Mouse (Mus musculus): ENCODE results near the gene Chp2.
"Not testable (repeated sequence)": the region's sequence is repeated elsewhere in the genome, so short reads cannot be mapped to it uniquely, and the experiment has no call there.

Chp2 gene

DNA sequence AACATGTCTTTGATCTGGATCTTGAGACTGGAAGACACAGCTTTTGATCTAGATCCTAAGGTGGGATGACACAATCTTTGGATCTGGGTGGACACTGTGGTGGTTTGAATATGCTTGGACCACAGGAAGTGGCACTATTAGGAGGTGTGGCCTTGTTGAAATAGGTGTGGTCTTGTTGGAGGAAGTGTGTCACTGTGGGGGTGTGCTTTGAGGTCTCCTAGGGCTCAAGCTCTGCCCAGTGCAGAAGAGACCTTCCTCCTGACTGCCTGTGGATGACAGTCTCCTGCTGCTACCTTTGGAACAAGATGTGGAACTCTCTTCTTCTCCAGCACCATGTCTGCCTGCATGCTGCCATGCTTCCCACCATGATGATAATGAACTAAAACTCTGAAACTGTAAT lies 23.4 kb downstream of the Chp2 start:
- not testable (repeated sequence) for DNase-seq (ENCODE audit: low read depth)

DNA sequence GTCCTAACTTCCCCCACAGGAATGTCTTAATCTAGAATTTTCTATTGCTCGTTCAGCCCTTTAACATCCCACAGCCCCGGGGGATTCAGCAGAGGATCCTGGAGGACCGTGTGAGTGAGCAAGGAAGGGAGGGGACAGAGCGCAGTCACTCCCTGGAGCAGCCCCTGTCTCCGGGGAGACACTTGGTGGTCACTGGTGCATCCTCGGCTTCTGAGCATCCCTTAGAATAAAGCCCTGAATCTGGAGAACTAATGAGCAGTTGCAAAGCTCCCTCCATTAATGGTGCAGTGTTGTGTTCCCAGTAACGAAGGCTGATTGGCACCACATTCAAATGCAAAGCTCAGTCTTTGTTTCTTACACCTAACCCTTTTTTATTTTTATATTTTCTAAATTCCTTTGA lies 24.9 kb downstream of the Chp2 start:
- DNase-seq (ENCODE audit: low read depth) = no peak

DNA sequence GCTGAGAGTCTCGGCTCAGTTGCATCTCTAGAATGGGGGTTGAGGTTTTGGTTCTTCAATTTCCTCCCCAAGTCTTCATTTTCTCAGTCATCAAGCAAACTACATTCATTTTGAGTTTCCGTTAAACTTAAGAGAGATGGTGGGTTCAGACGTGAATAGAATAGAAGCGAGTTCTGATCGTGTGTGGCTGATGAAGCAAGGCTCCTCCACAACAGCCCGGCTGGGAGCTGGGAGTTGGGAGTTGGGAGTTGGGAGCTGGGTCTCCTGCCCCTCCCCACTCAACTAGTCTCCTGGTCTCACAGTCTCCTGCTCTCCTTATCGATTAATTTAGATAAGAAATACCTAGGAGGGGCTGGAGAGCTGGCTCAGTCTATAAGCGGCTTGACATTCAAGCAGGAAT lies 25.3 kb downstream of the Chp2 start:
- no peak for DNase-seq (ENCODE audit: low read depth)

DNA sequence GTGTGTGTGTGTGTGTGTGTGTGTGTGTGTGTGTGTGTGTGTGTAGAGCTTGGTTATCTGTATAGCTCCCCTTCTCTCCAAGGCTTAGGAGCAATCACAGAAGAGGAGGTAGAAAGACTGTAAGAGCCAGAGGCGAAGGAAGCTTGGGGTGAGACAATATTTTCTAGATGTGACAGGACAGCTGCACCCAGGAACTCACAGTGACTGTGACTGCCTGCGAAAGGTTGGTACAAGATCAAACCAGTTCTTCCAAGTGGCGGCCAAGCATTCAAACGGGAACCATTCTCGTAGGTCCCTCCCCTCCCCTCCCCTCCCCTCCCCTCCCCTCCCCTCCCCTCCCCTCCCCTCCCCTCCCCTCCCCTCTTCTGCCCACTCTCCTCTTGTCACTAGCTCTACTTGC lies 26.7 kb downstream of the Chp2 start:
- DNase-seq (ENCODE audit: low read depth) = no peak

DNA sequence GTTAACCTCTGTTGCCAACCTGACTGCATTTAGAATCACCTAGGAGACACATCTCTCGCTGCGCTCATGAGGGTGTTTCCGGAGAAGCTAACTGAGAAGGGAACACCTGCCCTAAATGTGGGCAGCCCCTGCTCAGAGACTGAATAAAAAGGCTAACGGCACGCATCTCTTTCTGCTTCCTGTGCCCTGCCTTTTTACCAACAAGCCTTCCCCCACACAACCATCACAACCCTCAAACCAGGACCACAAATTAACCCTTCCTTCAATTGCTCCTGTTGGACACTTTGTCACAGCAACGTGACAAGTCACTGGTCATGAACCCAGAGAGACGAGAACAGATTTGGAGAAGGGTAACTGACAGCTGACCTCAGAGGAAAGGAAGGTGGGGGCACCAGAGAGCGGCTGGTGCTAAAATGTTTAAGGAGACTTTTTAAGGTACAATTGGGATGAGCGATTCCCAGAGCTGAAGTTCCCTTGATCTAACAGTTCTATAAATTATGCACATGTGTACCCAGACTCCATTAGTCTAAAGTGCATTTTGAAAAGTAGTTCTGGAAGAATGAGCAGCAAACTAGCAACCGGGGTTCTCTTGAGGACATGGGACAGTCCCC lies 28.1 kb downstream of the Chp2 start:
- no peak for DNase-seq (ENCODE audit: low read depth)

DNA sequence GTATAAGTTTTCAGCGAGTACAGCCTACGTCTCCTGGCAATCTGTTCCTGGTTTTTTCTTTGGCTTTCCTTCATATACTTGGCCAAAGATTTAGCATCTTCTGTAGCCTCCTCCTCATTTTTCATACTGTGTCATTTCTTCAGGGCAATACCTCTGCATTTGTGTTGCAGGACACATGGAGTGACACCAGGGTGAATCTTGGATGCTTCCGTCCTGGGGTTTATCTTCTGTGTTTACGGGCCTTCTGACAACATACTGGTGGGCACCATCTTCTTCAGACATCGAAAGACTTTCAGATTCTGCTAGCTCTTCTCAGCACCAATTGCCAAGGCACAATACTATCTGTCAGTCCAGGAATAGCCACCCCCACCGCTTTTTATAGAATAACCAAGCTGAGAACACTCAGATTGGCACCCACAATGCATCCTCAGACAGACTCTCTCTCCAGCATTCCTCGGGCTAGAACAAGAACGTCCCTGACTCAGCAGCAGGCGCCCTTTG lies 30.1 kb downstream of the Chp2 start:
- DNase-seq (ENCODE audit: low read depth) = no peak

DNA sequence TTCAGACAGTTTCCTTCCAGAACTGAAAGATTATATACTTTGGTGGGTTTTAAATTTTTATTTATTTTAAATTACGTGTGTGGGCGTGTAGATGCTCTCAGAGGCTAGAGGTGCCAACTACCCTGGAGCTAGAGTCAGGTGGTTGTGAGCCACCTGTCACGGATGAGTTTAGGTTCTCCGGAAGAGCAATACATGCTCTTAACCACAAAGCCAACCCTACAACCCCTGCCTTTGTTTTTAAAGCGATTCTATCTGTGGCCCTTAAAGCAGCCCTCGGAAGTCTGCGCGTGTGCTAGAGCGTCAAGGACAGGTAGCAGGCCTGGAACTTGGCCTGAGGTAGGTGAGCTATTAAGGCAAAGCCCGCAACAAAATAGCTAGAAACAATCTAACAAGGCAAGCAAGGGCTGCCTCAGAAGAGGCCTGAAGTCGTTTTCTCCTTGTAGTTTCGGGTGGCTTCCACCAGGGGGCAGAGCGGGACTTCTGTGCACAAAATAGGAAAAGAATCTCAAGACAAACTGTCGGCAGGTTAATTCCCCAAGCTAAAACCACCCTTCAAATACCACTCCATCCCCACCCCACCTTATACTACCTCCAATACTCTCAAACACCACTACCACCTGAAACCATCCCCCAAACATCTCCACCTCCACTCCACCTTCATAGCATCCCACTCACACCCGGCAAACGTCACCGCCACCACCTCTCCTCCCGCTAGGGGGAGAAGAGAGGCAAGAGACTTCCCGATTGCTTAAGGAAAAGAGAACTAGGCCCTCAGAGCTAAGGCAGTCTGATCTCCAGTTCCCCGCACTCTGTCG lies 32.1 kb downstream of the Chp2 start:
- peak; percentile 20 for DNase-seq (ENCODE audit: low read depth)

DNA sequence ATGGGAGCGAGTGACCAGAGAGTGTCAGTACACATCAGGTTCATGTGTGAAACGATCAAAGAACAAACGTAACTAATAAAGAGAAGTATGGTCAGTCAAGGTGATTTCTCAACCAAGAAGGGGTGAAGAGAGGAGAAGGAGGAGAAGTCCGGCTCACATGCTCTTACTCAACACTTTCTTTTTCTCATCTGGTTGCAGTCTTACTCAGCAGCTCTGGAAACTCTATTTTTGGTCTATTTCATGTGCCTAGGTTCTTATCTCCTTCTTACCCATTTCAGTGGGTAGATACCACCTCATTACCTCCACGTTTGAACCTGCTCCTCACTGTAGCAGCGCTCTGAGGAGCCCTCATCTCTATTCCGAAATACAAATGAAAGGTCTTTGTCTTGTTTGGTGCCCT lies 37.4 kb downstream of the Chp2 start:
- DNase-seq (ENCODE audit: low read depth) = no peak

DNA sequence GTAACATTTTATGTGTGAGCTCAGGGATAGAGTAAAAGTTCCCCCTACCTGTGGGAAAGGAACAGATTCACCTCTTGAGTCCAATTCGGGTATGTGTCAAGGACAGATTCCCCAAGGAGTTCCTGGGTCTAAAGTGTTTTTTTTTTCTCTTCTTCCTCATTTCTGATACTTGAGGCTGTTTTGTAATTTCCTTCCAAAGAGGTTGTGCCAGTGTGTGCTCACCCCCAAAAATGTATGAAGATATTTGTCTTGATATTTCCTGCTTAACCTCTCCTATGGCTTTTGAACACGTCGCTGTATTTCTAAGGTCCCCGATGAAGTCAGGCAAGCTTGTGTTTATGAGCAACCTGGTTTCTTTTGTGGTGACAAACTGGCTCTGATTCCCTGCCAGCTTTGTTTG lies 39.2 kb downstream of the Chp2 start:
- DNase-seq (ENCODE audit: low read depth) = no peak

DNA sequence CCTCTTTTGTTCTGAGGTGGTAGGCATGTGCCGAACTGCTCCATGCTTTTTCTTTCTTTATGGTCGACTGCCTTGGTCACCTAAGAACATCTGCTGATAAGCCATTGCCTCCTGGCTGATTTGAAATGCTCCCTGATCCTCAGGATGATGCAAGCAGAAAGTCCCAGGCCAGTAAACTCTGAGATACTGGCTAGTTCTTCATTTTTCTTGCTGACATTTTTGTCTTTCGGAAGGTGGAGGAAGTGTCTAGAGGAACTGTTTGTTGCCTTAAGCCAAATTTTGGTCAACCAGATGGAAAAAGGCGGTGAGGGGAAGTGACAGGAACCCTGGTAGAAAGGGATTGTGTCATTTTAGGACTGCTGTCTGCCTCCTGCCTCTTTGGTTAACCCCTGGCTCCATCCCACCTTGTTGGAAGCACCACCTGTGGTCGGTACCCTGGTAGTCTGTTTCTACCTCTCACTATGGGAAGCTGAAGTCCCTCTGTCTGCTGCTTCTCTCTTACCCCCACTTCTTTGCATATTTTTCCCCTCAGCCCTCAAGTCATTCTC lies 40.8 kb downstream of the Chp2 start:
- no peak for DNase-seq (ENCODE audit: low read depth)

DNA sequence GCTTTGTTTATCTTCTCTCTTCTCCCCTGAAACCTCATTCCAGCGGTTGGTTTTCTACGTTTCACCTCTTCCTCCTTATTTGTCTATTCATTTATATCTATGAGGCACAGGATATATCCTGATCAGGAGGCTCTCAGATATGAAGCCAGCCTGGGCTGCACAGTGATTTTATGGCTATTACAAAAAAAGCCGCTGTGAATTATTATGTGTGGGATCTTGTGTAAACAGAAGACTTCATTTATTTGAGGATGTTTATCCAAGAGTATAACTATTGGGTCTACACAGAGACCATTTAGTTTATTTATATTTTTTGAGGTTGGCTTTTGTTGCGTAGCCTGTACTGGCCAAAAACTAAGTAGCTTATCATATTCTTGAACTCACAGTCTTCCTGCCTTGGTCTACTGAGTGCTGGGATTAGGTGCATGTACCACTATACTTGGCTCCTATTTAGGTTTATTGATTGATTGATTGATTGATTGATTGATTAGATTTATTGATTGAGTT lies 49.7 kb downstream of the Chp2 start:
- no peak for DNase-seq (ENCODE audit: low read depth)

DNA sequence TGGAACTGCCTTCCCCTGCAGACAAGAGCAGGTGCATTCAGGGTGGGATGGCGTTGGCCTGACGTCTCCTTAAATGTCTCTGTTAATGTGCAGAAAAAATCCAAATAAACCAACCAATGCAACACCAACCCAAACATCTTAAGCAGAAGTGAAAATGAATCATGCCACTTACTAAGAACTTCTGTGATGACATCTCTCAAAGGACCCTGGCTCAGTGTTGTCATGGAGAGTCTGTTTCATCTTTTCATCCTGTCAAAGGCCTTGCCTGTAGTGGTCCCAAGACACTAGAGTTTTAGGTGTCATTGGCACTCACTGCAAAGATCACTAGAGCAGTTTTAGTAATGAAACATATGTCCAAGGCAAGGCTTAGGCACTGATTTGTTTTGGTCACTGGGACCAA lies 53.0 kb downstream of the Chp2 start:
- DNase-seq (ENCODE audit: low read depth) = no peak
